8 mouse cellular contexts compared by ENCODE assay signal in the genomic region with DNA sequence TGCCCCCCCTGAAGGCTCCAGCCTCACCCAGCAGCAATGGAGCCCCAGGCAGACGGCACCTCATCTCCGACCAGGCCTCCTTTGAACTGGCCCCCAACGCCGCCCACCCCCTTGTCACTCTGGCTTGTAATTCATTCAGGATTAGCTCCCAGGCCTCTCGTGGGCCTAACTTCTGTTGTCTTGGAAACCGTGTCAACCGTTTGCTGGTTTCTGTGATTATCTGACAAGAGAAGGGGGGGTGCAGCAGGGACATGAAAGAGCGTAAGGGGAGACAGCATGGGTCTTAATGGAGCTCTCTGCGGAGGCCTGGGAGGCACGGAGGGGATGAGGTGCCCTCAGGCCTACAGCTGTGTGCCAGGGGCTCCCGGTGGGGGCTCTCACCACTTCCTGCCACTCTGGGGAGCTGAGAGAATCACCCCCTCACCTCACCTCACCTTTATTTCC.
A peak's percentile ranks its signal among the peaks of the same experiment; 100 is the strongest.
DNase-seq lines count a peak whose midpoint lies in the region; ATAC-seq lines count a peak whose summit lies in the region.

No protein-coding gene starts in this region.

- peak overlapping the region; percentile 97 for H3K4me2 ChIP-seq in liver, embryonic 11.5 days
- peak overlapping the region; percentile 34 for H3K4me2 ChIP-seq in forebrain, embryonic 14.5 days (ENCODE audit: low read length)

- H3K4me1 ChIP-seq in liver, embryonic 11.5 days (replicated peaks; ENCODE audit: control insufficient read depth, insufficient read depth, low read length): peaks cover 96% of the 10 kb centered on the region
- H3K4me1 ChIP-seq in forebrain, embryonic 14.5 days (ENCODE audit: control insufficient read depth, insufficient read depth, low read length): peaks cover 67% of the 10 kb centered on the region

- H3K27ac ChIP-seq in liver, embryonic 11.5 days (ENCODE audit: low read depth, low read length): peak overlapping the region; percentile 90
- H3K27ac ChIP-seq in forebrain, embryonic 14.5 days (ENCODE audit: low read depth, low read length): peak overlapping the region; percentile 58

- no peaks in the 10 kb centered on the region for H3K36me3 ChIP-seq in liver, embryonic 11.5 days (ENCODE audit: control insufficient read depth, insufficient read depth, low read length)
- no peaks in the 10 kb centered on the region for H3K36me3 ChIP-seq in forebrain, embryonic 14.5 days (ENCODE audit: control insufficient read depth, insufficient read depth, low read length)

- no peaks in the 10 kb centered on the region for H3K9me3 ChIP-seq in liver, embryonic 11.5 days (ENCODE audit: control insufficient read depth, low read length)
- H3K9me3 ChIP-seq in forebrain, embryonic 14.5 days (replicated peaks; ENCODE audit: control insufficient read depth, low read length): no peaks in the 10 kb centered on the region

- H3K27me3 ChIP-seq in liver, embryonic 11.5 days (replicated peaks; ENCODE audit: control insufficient read depth, insufficient read depth, low read length): no peaks in the 10 kb centered on the region
- no peaks in the 10 kb centered on the region for H3K27me3 ChIP-seq in forebrain, embryonic 14.5 days (replicated peaks; ENCODE audit: control insufficient read depth, insufficient read depth, low read length)

- WGBS in liver, embryonic 11.5 days: 17% methylated on average over 11 of the region's 11 CpGs
- WGBS in forebrain, embryonic 14.5 days: 5% methylated on average over 10 of the region's 11 CpGs

- peak overlapping the region; percentile 60 for H3K4me3 ChIP-seq in liver, embryonic 11.5 days (ENCODE audit: low read depth, low read length)
- H3K4me3 ChIP-seq in forebrain, embryonic 14.5 days (ENCODE audit: low read depth, low read length): 0 out of 2 replicates have a peak overlapping the region, but pooled peaks have one; percentile 1

- ATAC-seq in liver, embryonic 11.5 days (replicated peaks; ENCODE audit: low FRiP score): peak; percentile 13
- ATAC-seq in forebrain, embryonic 14.5 days: peak; percentile 57
- ATAC-seq in megakaryocyte-erythroid progenitor cell, adult 5-6 weeks (replicated peaks; ENCODE audit: low FRiP score, low TSS enrichment, poor library complexity, severe bottlenecking): peak; percentile 9; the same call in 1 of the 2 replicates
- ATAC-seq in cerebellum, adult (ENCODE audit: insufficient number of reproducible peaks, low FRiP score, low TSS enrichment): no peak

- peak overlapping the region; percentile 61 for H3K9ac ChIP-seq in liver, embryonic 11.5 days (ENCODE audit: low read depth, low read length)
- H3K9ac ChIP-seq in forebrain, embryonic 14.5 days (ENCODE audit: low read length): peak overlapping the region; percentile 56

- no peak for DNase-seq in liver, embryonic 11.5 days (ENCODE audit: low spot score)
- no peak for DNase-seq in liver
- peak; percentile 79 for DNase-seq in forebrain, embryonic 14.5 days (ENCODE audit: low spot score)
- peak; percentile 87 to 91 for DNase-seq in thymus, postnatal 10 days (ENCODE audit: low spot score in 2 of 2)
- DNase-seq in urinary bladder, postnatal 25 days (ENCODE audit: low spot score): no peak
- DNase-seq in kidney, adult 9 months: no peak

Comparison
In these comparisons a context has a peak if more than half of its experiments do, and no peak if none do; other contexts are left out.
1. DNase-seq: peak in forebrain, embryonic 14.5 days (single experiment) and thymus, postnatal 10 days (2 of 2); none in liver, embryonic 11.5 days (single experiment), liver (single experiment), urinary bladder, postnatal 25 days (single experiment) and kidney, adult 9 months (single experiment).